Mouse (Mus musculus): ENCODE results near the gene Vps41.

Gene Vps41

GRCm38 (mm10) chr13:18868825-18869224, 151.7 kb downstream of the Vps41 start:
- DNase-seq (ENCODE audit: low spot score in 2 of 2), result no peak

- no peak for DNase-seq (ENCODE audit: low spot score in 2 of 2)
These were observed 158.2 kb downstream of the Vps41 start for GRCm38 (mm10) chr13:18875321-18875720.

- DNase-seq (ENCODE audit: low spot score in 2 of 2), result peak; percentile 70 to 73
These were observed 175.8 kb downstream of the Vps41 start for GRCm38 (mm10) chr13:18892910-18893309.

GRCm38 (mm10) chr13:18896789-18897188, 179.7 kb downstream of the Vps41 start:
- DNase-seq (ENCODE audit: low spot score in 2 of 2), result no peak

GRCm38 (mm10) chr13:18903623-18904022, 186.5 kb downstream of the Vps41 start:
- DNase-seq (ENCODE audit: low spot score in 2 of 2), result no peak

GRCm38 (mm10) chr13:18914774-18915173, 197.7 kb downstream of the Vps41 start:
- no peak for DNase-seq (ENCODE audit: low spot score in 2 of 2)
